Comparison of ENCODE assay signal across 20 mouse cellular contexts in genomic region chr10:89484907-89485306, GRCm38 (mm10). TPM values are rescaled to one million over a fixed set of nuclear protein-coding genes. Genes with fewer than 3 reads are reported as not detected.
"Had no signal": no experiment of that assay in that cellular context is flagged by ENCODE, and none has a peak within 500 bp of the region (broad histone marks: within the 10 kb centered on the region; RNA-seq: fewer than 3 reads in every experiment).

No protein-coding gene starts in this region.

- H3K4me1 ChIP-seq: limb, embryonic 10.5 days; limb, embryonic 13.5 days; liver, embryonic 15.5 days; lung, embryonic 15.5 days had no signal

- H3K27me3 ChIP-seq: limb, embryonic 13.5 days; liver, embryonic 12.5 days; liver, embryonic 15.5 days; lung, embryonic 15.5 days had no signal

- H3K4me3 ChIP-seq: limb, embryonic 10.5 days; limb, embryonic 13.5 days; liver, embryonic 12.5 days; liver, embryonic 15.5 days; lung, embryonic 15.5 days had no signal

- DNase-seq: kidney, adult 11 months; kidney, adult 9 months; kidney, postnatal 25 days; liver; lung, adult 18-20 months; lung, postnatal 10 days; midbrain, embryonic 14.5 days; thymus, postnatal 25 days had no signal

- H3K9ac ChIP-seq: limb, embryonic 13.5 days; liver, embryonic 12.5 days; liver, embryonic 15.5 days; lung, embryonic 15.5 days had no signal

- H3K27ac ChIP-seq: kidney, postnatal 0 days; limb, embryonic 10.5 days; limb, embryonic 13.5 days; liver, embryonic 12.5 days; liver, embryonic 15.5 days; lung, embryonic 15.5 days; macrophage had no signal

- ATAC-seq: liver, embryonic 12.5 days had no signal

- H3K36me3 ChIP-seq: limb, embryonic 10.5 days; limb, embryonic 13.5 days; liver, embryonic 12.5 days; liver, embryonic 15.5 days; lung, embryonic 15.5 days had no signal

- H3K9me3 ChIP-seq: limb, embryonic 10.5 days; limb, embryonic 13.5 days; liver, embryonic 12.5 days; liver, embryonic 15.5 days; lung, embryonic 15.5 days had no signal

- H3K4me2 ChIP-seq: limb, embryonic 13.5 days; liver, embryonic 12.5 days; liver, embryonic 15.5 days; lung, embryonic 15.5 days; midbrain, embryonic 11.5 days had no signal

RNA-seq across cellular contexts. Expression of gene Nr1h4, which starts 48.5 kb away (rescaled TPM):
- total RNA-seq: megakaryocyte-erythroid progenitor cell, adult 5-6 weeks; midbrain, postnatal 0 days had no signal
- polyA plus RNA-seq: limb, embryonic 10.5 days; limb, embryonic 13.5 days; macrophage; midbrain, embryonic 14.5 days; midbrain, postnatal 0 days; neural tube, embryonic 11.5 days; neural tube, embryonic 14.5 days had no signal
